Mouse (Mus musculus): Measurements from ENCODE around the gene Trim65.
"Not testable (repeated sequence)": the region's sequence is repeated elsewhere in the genome, so short reads cannot be mapped to it uniquely, and the experiment has no call there.

Gene Trim65

DNA sequence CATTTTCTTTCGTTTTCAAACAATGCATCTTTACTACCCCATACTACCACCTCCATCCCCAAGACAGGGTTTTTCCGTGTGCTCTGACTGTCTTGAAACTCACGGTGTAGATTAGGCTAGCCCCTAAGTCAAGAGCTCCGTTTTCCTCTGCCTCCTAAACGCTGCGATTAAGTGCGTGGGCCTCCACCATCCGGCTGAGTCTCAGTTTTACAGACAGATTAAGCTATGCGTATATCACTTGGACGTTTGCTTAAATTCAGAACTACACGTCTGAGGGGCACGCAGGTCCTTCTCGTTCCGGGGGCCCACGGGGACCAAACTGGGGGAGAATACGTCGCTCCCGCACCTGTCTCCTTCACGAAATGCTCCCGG, 7.2 kb upstream of the Trim65 start:
- DNase-seq: no peak

DNA sequence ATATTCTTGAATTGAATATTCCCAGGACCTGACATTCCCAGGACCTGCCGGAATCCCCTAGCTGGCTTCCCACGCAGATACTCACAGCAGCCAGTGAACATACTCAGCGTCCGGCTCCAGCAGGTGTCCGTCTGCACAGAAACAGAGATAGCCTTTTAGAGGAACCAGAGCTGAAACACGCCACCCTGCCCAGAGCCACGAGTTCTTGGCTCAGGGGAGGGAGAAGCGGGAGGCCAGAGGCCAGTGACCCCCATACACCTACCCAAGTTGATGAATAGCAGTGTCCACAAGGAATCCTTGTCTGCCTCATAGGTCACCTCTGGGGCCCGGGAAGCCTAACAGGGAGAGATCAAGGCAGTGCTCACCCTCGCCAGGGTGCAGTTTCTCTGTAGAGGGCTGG, 3.2 kb upstream of the Trim65 start:
- DNase-seq: no peak

- DNase-seq: no peak
Observed at GRCm38 (mm10) chr11:116133497-116133896, 2.6 kb upstream of the Trim65 start.

- DNase-seq: peak; percentile 29
Observed at GRCm38 (mm10) chr11:116132366-116133333, 1.7 kb upstream of the Trim65 start.

DNA sequence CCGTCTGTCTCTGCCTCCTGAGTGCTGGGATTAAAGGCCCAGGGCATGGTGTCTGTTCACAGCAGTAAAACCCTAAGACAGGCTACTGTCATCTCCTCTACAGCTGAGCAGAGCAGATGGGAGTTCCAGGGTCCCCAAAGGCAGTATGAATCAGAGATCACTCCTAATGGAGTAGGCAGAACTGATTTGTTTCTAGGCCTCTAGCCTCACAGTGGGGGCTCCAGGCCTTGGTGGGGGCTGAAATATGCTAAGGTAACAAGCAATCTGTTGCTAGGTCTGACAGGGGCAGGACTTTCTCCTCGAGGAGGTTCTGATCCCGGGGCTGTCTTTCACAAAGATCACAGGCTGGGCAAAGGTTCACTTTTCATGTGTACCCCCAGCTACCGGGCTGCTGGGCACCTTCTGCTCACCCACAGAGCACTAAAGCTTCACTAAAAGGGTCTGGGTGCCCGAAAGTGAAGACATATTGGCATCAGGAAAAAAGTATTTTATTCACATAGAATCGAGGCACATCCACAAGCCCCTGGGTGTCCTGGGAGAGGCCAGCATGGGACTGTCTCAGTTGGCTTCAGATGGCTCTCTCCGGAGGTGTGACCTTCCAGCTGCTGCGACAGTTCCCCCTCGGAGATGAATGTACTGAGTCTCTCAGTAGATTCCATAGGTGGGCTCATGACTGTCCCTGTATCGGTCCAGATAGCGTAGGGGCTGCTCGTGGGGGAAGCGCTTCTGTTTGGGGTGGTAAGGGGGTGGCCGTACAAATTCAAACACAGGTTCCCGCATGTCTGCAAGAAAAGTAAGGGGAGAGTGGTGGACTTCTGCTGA, 632 bp upstream of the Trim65 start:
- no peak for DNase-seq

DNA sequence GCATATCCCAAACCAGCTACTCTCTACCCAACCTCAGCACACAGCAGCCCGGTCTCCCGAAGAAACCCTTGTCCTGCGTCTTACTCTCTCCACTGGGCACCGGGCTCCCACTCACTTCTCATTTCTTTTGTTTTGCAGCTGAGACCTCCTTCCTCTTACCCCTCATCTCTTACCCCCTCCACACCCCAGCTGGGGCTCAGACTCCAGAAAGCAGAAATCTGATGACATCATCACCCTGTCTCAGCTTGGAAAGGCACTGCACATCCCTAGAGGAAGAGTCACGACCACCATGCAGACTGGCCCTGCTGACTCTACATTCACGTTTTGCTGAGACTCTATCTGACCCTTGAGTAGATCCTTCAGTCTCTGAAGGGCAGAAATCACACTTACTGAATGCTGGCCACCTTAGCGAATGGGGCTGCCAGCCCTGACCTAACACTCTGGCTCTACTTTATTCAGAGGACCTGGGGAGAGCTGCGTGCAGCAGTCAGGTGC, 888 bp downstream of the Trim65 start:
- no peak for DNase-seq

- no peak for DNase-seq
Observed at GRCm38 (mm10) chr11:116129091-116129790, 1.7 kb downstream of the Trim65 start.

GRCm38 (mm10) chr11:116127986-116128385, 2.9 kb downstream of the Trim65 start:
- no peak for DNase-seq

- DNase-seq: peak; percentile 82
Observed at GRCm38 (mm10) chr11:116127156-116127980, 3.6 kb downstream of the Trim65 start, which contains the start of gene Trim47. Trim47 (minus strand) TSS chr11:116127210.

GRCm38 (mm10) chr11:116126261-116126660, 4.7 kb downstream of the Trim65 start:
- DNase-seq: no peak

DNA sequence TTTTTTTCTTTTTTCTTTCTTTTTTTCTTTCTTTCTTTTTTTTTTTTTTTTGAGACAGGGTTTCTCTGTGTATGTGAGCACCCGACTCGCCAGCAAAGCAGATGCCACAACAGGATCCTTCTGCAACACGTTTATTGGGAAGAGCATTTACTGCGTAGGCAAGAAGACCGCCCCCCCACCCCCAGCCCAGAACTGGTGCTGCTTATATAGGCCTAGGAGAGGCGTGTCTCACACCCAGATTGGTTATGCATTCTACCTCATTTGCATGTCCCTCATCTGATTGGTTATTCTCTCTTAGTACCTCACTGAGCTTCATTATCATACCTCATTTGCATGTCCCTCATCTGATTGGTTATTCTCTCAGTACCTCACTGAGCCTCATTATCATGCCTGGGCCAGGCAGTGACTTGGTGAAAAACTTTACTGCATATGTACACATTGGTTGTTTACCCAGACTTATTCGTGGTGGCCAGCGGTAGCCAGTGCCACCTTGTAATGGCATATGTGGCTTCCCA, 9.1 kb downstream of the Trim65 start:
- DNase-seq: not testable (repeated sequence)

DNA sequence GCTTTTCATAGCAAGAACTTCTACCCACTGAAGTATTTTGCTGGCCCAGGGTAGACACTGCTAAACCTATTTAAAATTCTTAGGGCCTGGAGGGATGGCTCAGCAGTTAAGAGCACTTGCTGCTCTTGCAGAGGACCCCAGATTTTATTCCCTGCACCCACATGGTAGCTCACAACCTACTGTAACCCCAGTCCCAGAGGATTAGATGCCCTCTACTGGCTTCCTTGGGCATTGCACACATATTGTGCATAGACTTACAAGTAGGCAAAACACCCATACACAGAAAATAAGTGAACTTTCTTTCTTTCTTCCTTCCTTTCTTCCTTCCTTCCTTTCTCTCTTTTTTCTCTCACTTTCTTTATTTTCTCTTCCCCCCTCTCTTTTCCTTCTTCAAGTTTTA, 13.1 kb downstream of the Trim65 start:
- DNase-seq: no peak

GRCm38 (mm10) chr11:116117241-116117640, 13.7 kb downstream of the Trim65 start:
- no peak for DNase-seq

GRCm38 (mm10) chr11:116111611-116112203, 19.2 kb downstream of the Trim65 start:
- no peak for DNase-seq

DNA sequence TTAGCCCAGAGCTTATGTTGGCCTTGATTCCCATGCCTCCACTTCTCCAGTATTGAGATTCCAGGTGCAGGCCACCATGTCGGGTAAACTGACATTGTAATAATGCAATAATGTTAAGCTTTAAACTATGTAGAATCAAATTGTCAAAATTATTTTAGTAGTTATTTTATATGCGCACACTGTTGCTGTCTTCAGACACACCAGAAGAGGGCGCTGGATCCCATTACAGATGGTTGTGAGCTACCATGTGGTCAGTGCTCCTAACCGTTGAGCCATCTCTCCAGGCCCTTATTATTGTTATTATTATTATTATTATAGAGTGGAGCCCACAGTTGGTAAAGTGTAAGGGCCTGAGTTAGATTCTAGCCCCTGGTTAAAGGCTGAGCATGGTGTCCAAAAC, 19.9 kb downstream of the Trim65 start:
- DNase-seq: no peak

- DNase-seq: no peak
Observed at GRCm38 (mm10) chr11:116110540-116110939, 20.4 kb downstream of the Trim65 start.

DNA sequence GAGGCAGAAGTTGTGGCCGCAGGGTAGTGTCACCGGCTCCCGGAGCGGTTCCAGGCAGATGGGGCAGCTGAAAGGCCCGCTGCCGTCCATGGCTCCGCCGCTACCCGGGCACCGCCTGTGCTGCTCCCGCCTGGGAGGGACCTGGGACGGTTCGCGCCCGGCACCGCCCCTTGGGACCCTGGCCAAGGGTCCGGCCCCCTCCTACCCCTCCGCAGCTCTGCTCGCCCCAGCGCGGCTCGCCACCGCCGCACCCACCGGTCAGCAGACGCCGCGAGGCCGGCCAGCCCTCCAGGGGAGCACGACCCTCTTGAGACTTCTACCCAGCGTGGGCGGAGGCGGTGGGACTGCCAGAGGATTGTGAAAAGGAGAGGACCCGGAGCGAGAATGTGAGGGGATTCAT, 20.8 kb downstream of the Trim65 start:
- peak; percentile 88 for DNase-seq

GRCm38 (mm10) chr11:116109441-116110081, 21.4 kb downstream of the Trim65 start:
- peak; percentile 66 for DNase-seq

- peak; percentile 74 for DNase-seq
Observed at GRCm38 (mm10) chr11:116108464-116109137, 22.3 kb downstream of the Trim65 start.

- DNase-seq: peak; percentile 61
Observed at GRCm38 (mm10) chr11:116107777-116108285, 23.1 kb downstream of the Trim65 start.
